Mouse (Mus musculus) E14TG2a.4 (cell line): ENCODE results near the gene Cdkn2aip.

ENCODE experiments used
- CTCF ChIP-seq: conservative IDR thresholded peaks from 2 replicates; pipeline ENCODE4 v1.5.1; 2014; ENCODE audit warnings: low read length
- NANOG ChIP-seq: IDR thresholded peaks from 2 replicates; pipeline ENCODE4 v1.6.1; 2014; ENCODE audit warnings: borderline replicate concordance, low read length, mixed read lengths
- POU5F1 ChIP-seq: IDR thresholded peaks from 2 replicates; pipeline ENCODE4 v1.6.1; 2014; ENCODE audit warnings: low read length, borderline replicate concordance

DNA sequence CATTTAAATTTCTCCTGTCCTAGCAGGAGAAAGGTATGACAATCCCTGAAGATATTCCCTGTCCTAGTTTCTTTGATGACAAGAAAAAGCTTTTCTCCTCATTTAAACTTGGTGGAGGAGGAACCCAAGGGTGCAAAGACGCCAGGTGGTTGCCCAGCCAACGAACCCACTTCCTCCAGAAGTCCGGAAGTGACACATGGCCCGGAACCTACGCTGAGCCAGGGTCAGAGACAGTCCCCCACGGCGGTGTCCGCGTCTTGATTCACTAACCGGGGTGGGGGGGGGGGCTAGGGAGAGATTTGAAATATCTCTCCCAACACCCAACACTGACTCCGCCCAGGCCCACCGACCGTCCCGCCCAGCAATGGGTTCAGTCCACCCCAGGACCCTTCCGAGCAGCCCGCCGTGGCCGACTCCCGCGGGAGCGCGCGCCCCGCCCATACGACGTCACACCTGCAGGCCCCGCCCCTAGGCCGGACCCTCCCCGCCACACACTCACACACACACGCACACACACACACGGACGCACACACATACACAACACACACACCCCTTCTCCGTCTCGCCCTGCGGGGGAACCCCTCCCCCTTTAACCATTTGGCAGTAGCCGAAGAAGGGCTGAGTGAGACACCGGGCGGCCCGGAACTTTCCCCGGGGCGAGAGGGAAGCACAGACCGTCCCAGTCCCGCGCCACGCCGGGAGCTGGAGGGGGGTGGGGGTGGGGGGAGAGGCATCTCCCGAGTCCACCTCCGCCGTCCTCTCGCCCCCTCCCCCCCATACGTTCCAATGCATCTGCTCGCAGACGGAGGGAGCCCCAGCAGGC is 40.2 kb downstream of the Cdkn2aip start:
- TF ChIP-seq CTCF (no peak), POU5F1 (no peak), NANOG (no peak)
